Mouse (Mus musculus): Measurements from ENCODE around the gene Map2k4. TPM values are rescaled to one million over a fixed set of nuclear protein-coding genes. Genes with fewer than 3 reads are reported as not detected.

Gene Map2k4
- total RNA-seq, 2 experiments from 2014 or later, result 38.1 to 47.4 TPM

Other genes starting within 250 kb of the Map2k4 start
- 9.2 and 12.4 TPM in 2 replicates for gene Zkscan6, start 18.9 kb upstream of the Map2k4 start, total RNA-seq (2014; fragmentation: Nextera tagmentation)
- gene Zkscan6, start 18.9 kb upstream of the Map2k4 start, total RNA-seq (2017), result 12.6 and 24.9 TPM in 2 replicates

Measured in megakaryocyte-erythroid progenitor cell, adult 5-6 weeks (primary cell).